Mouse (Mus musculus) frontal cortex, postnatal 36 days (tissue): ENCODE measurements at regions not wholly inside any gene's neighbourhood (a gene's known extent, or its start where the extent isn't known, plus 50 kb on each side); places are given as distances from the start of the nearest gene placed in this dataset.

ENCODE experiments used
- DNase-seq, 2 experiments: peaks; one replicate each; pipeline ENCODE4 v3.0.0; 2022; ENCODE audit warnings: low spot score in 2 of 2

- DNase-seq = no peak
These were observed 55.0 kb upstream of the Uqcrfs1 start for GRCm38 (mm10) chr13:30600194-30600593.

- DNase-seq = no peak
These were observed 55.7 kb upstream of the Uqcrfs1 start for GRCm38 (mm10) chr13:30600625-30601407.

- DNase-seq = peak; percentile 41 to 60
These were observed 55.9 kb upstream of the Dusp22 start for GRCm38 (mm10) chr13:30603936-30604335.

GRCm38 (mm10) chr13:30607343-30607742 is 52.5 kb upstream of the Dusp22 start:
- no peak for DNase-seq

- DNase-seq = peak; percentile 33 to 65
These were observed 51.9 kb upstream of the Dusp22 start for GRCm38 (mm10) chr13:30607881-30608280.

GRCm38 (mm10) chr13:30609784-30610183 is 50.0 kb upstream of the Dusp22 start:
- DNase-seq = no peak
